Mouse (Mus musculus): ENCODE measurements at regions not wholly inside any gene's neighbourhood (a gene's known extent, or its start where the extent isn't known, plus 50 kb on each side); places are given as distances from the start of the nearest gene placed in this dataset.
A peak's percentile ranks its signal among the peaks of the same experiment; 100 is the strongest.

DNA sequence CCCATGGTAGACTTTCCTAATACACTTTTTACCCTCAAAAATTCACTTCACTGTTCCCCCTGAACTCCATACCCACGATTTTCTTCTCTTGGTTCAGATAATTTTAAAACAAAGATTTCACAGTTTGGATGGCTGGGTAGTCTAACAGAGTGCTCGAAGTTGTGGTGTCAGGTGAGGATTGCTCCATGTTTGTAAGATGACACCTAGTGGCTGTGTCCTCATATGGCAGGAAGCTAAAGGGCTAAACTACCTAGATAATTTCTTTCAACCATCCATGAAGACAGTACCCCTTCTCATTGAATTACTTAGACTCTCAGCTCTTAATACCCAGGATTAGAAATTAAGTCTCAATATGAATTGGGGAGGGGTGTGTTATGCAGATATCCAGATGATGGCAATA is 708.9 kb upstream of the Cypt1 start:
- TF ChIP-seq CTCF (IDR thresholded peaks at IDR 0.05; ENCODE audit: borderline replicate concordance, extremely low read depth, insufficient read depth, insufficient read length) = peak; percentile 34; the same call in 1 of the 2 replicates
- no peak for TF ChIP-seq POLR2A (IDR thresholded peaks at IDR 0.05; ENCODE audit: borderline replicate concordance, extremely low read depth, insufficient read depth, insufficient read length, poor library complexity, severe bottlenecking)
- peak; percentile 1 for DNase-seq (ENCODE audit: low read depth)

DNA sequence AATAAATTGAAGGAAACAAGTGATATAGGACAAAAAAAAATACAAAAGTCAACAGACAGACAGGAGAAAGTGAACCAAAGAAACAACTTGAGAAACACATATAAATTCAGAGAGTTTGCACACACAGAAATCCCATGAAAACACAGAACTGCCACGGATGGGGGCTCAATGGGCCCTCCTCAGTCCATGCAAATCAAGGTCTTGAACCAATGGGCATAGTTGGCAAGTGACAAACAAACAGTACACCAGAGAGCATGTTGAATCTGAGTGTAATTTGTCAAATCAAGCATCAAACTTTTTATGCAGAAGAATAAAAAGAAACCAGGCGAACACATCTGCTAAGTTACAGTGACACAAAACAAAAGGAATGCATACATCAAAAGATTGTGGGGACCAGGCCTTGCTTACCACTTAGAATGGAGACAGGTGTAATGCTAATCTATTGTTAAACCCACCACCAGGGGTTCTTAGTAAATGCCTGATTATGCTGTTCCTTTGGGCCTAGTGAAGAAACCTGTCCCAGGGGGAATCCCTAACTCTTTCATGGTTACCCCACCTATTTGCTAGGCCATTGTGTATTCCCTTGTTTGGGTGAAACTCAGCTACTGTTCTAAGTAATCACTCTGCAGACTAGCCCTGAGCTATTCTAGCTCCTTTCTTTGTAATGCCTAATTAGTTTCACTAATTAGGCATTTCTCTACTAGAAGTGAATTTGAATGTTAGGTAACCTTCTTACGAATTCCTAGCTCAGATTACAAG is 676.4 kb upstream of the Cypt1 start:
- DNase-seq (ENCODE audit: low read depth) = peak; percentile 42
